In genomic region chr19:59995557-59995956, GRCm38 (mm10) we compare ENCODE assay signal across 12 mouse cellular contexts.
"Had no signal": no experiment of that assay in that cellular context is flagged by ENCODE, and none has a peak within 500 bp of the region (broad histone marks: within the 10 kb centered on the region; RNA-seq: fewer than 3 reads in every experiment).

No protein-coding gene starts in this region.

- ATAC-seq: liver, postnatal 0 days; lung, postnatal 0 days; midbrain, embryonic 13.5 days; midbrain, embryonic 15.5 days had no signal

- DNase-seq: liver, postnatal 0 days; lung, adult 2 months; lung, postnatal 14 days; lung, postnatal 36 days; retina, postnatal 1 day; right cerebral cortex, adult 18-20 months; thymus, adult 18-20 months; thymus, postnatal 14 days; thymus, postnatal 36 days had no signal
